Mouse (Mus musculus): ENCODE results near the gene Mgst3. TPM values are rescaled to one million over a fixed set of nuclear protein-coding genes. Genes with fewer than 3 reads are reported as not detected.
A peak's percentile ranks its signal among the peaks of the same experiment; 100 is the strongest.

Mgst3 gene
- polyA plus RNA-seq, 1 experiment from 2014 or later, result 72.0 TPM

GRCm38 (mm10) chr1:167372739-167373138, 20.9 kb downstream of the Mgst3 start:
- H3K9me3 ChIP-seq, result no peaks in the 10 kb centered on the region
- no peak for ATAC-seq (ENCODE audit: low FRiP score, low read depth)
- H3K4me3 ChIP-seq, result no peak overlapping the region
- H3K4me2 ChIP-seq (replicated peaks), result no peak overlapping the region
- H3K4me1 ChIP-seq, result peaks cover 6% of the 10 kb centered on the region
- WGBS, result 92% methylated on average over 7 of the region's 7 CpGs
- H3K9ac ChIP-seq, result no peak overlapping the region
- no peaks in the 10 kb centered on the region; the same call in 1 of the 2 replicates for H3K27me3 ChIP-seq (replicated peaks)
- no peak overlapping the region for H3K27ac ChIP-seq
- peaks cover 5% of the 10 kb centered on the region; the same call in 1 of the 2 replicates for H3K36me3 ChIP-seq

DNA sequence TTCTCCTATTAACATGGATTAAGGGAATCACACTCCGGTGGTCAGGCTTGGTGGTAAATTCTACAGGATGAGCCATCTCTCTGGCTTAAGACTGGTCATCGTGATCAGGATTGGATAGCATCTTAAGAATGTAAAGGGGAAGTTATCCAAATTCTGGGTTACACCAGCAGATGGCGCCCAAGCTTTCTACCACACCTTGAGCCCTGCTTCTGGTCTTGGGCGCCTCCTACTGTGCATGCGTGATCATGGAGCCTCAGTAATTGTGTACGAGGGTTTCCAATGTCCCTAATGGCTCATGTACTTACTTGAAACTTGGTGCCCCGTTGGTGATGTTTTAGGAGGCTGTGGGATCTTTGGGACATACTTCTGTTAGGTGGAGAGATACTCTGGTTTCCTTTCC, 23.7 kb downstream of the Mgst3 start:
- WGBS, result 11% methylated on average over 7 of the region's 7 CpGs

DNA sequence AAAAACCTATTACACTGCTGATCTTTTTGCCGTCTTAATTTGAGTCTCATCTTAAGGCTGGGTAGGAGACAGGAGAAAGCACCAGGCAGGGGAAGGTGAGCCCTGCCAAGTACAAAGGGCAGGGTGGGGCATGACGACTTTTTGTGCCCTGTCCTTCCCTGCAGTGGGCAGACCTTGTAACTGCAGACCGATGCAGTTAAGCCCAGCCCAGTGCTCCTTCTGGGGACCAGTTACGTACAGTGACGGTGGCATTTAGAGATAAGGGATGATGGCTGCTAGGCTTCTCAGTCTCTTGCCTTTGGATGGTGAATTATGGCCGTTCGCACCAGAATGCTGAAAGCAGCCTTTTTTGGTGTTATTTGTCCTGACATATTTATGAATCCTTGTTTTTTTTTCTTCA, 25.1 kb downstream of the Mgst3 start:
- H3K9ac ChIP-seq, result no peak overlapping the region
- no peaks in the 10 kb centered on the region for H3K4me1 ChIP-seq
- H3K9me3 ChIP-seq, result no peaks in the 10 kb centered on the region
- no peaks in the 10 kb centered on the region for H3K27me3 ChIP-seq (replicated peaks)
- no peak overlapping the region for H3K4me3 ChIP-seq
- ATAC-seq (ENCODE audit: low FRiP score, low read depth), result no peak
- no peak overlapping the region for H3K27ac ChIP-seq
- WGBS, result 81% methylated on average over 7 of the region's 7 CpGs
- no peak overlapping the region for H3K4me2 ChIP-seq (replicated peaks)
- peaks cover 17% of the 10 kb centered on the region; the same call in 1 of the 2 replicates for H3K36me3 ChIP-seq

More for the DNA sequence above, 23.7 kb downstream of the Mgst3 start:
- Histone ChIP-seq H3K4me2 (replicated peaks) (no peak overlapping the region), H3K4me1 (peaks cover 6% of the 10 kb centered on the region), H3K36me3 (peaks cover 17% of the 10 kb centered on the region; the same call in 1 of the 2 replicates), H3K27me3 (replicated peaks) (no peaks in the 10 kb centered on the region; the same call in 1 of the 2 replicates), H3K4me3 (no peak overlapping the region), H3K9me3 (no peaks in the 10 kb centered on the region), H3K9ac (no peak overlapping the region), H3K27ac (no peak overlapping the region)
- ATAC-seq (ENCODE audit: low FRiP score, low read depth), result no peak

DNA sequence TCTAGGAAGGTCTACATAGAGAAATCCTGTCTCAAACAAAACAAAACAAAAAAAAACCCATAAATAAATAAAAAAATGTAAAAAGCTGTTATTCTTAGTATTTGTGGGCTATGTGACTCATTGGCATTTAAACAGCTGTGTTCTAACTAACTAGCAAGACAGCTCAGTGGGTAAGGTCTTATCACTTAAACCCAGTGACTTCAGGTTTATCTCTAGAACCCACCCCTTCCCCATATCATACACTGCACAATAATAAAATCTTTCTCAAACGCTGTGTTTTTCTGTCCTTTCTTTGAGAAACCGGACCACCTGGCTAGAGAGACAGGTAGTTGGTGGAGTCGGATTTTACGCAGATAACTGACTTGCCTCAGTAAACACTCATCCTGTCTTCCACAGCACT, 25.6 kb downstream of the Mgst3 start:
- H3K4me3 ChIP-seq, result no peak overlapping the region
- H3K4me1 ChIP-seq, result no peaks in the 10 kb centered on the region
- WGBS, result 92% methylated on average over 4 of the region's 4 CpGs
- no peak overlapping the region for H3K9ac ChIP-seq
- peaks cover 17% of the 10 kb centered on the region; the same call in 1 of the 2 replicates for H3K36me3 ChIP-seq
- ATAC-seq (ENCODE audit: low FRiP score, low read depth), result no peak
- H3K4me2 ChIP-seq (replicated peaks), result no peak overlapping the region
- no peaks in the 10 kb centered on the region for H3K9me3 ChIP-seq
- H3K27ac ChIP-seq, result no peak overlapping the region
- H3K27me3 ChIP-seq (replicated peaks), result no peaks in the 10 kb centered on the region

GRCm38 (mm10) chr1:167366621-167367020, 27.0 kb downstream of the Mgst3 start:
- no peak overlapping the region for H3K4me3 ChIP-seq
- peaks cover 17% of the 10 kb centered on the region; the same call in 1 of the 2 replicates for H3K36me3 ChIP-seq
- H3K4me1 ChIP-seq, result no peaks in the 10 kb centered on the region
- ATAC-seq (ENCODE audit: low FRiP score, low read depth), result no peak
- 90% methylated on average over 6 of the region's 6 CpGs for WGBS
- no peak overlapping the region for H3K4me2 ChIP-seq (replicated peaks)
- no peak overlapping the region for H3K27ac ChIP-seq
- H3K9me3 ChIP-seq, result no peaks in the 10 kb centered on the region
- H3K27me3 ChIP-seq (replicated peaks), result no peaks in the 10 kb centered on the region
- no peak overlapping the region for H3K9ac ChIP-seq

- ATAC-seq (ENCODE audit: low FRiP score, low read depth), result no peak
- no peak overlapping the region for H3K4me3 ChIP-seq
Observed at GRCm38 (mm10) chr1:167365808-167366207, 27.8 kb downstream of the Mgst3 start.

DNA sequence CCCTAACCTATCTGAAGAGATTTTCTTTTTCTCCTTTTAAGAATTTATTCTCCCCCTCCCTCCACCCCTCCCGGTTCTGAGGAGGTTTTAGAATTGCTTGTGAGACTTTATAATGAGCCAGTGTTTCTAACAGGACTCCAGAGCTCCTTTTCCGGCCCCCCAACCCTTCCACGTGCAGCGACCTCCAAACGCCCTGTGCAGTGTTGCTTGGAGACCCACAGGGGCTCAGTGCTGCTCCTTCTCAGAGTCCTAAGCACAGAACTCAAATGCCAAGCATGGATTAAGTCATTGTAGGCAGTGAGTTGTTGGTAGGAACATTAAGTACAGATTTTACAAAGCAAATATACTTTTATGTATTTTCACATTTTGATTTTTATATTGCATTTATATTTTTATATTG, 30.3 kb downstream of the Mgst3 start:
- no peaks in the 10 kb centered on the region for H3K9me3 ChIP-seq
- H3K4me2 ChIP-seq (replicated peaks), result no peak overlapping the region
- H3K4me3 ChIP-seq, result no peak overlapping the region
- H3K4me1 ChIP-seq, result no peaks in the 10 kb centered on the region
- no peak overlapping the region for H3K9ac ChIP-seq
- no peak overlapping the region for H3K27ac ChIP-seq
- no peaks in the 10 kb centered on the region for H3K27me3 ChIP-seq (replicated peaks)
- peaks cover 12% of the 10 kb centered on the region; the same call in 1 of the 2 replicates for H3K36me3 ChIP-seq
- 55% methylated on average over 5 of the region's 5 CpGs for WGBS
- no peak for ATAC-seq (ENCODE audit: low FRiP score, low read depth)

More at GRCm38 (mm10) chr1:167365808-167366207, 27.8 kb downstream of the Mgst3 start:
- Histone ChIP-seq H3K4me2 (replicated peaks) (no peak overlapping the region), H3K36me3 (peaks cover 17% of the 10 kb centered on the region; the same call in 1 of the 2 replicates), H3K27ac (no peak overlapping the region), H3K4me1 (no peaks in the 10 kb centered on the region), H3K27me3 (replicated peaks) (no peaks in the 10 kb centered on the region), H3K9ac (no peak overlapping the region), H3K9me3 (no peaks in the 10 kb centered on the region)
- 88% methylated on average over 7 of the region's 7 CpGs for WGBS

DNA sequence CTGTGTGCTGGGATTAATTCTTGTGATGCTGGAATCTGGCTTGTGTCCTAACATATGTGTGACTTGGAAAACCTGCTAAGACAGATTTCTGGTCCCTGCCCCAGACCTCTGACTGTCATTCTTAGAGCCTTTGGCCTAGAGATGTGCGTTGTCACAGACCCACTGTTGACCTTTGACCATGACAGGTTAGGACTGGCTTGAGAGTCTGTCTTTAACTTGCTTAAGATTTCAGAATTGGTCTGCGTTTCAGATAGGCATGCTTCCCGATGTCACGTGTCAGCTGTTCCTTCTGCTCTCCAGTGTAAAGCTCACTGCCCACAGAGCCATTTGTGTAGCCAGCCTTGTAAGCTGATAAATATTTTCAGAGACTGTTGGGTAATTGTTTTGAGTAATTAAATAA, 30.8 kb downstream of the Mgst3 start:
- Histone ChIP-seq H3K4me1 (no peaks in the 10 kb centered on the region), H3K9ac (no peak overlapping the region), H3K27ac (no peak overlapping the region), H3K4me2 (replicated peaks) (no peak overlapping the region), H3K4me3 (no peak overlapping the region), H3K9me3 (no peaks in the 10 kb centered on the region), H3K36me3 (peaks cover 12% of the 10 kb centered on the region; the same call in 1 of the 2 replicates), H3K27me3 (replicated peaks) (no peaks in the 10 kb centered on the region)
- ATAC-seq (ENCODE audit: low FRiP score, low read depth), result no peak
- 90% methylated on average over 4 of the region's 4 CpGs for WGBS

- H3K27me3 ChIP-seq (replicated peaks), result no peaks in the 10 kb centered on the region
- WGBS, result 43% methylated on average over 4 of the region's 4 CpGs
- no peak overlapping the region for H3K4me3 ChIP-seq
- H3K9ac ChIP-seq, result no peak overlapping the region
- H3K27ac ChIP-seq, result no peak overlapping the region
- ATAC-seq (ENCODE audit: low FRiP score, low read depth), result peak; percentile 44; the same call in 1 of the 2 replicates
- no peaks in the 10 kb centered on the region for H3K9me3 ChIP-seq
- H3K4me2 ChIP-seq (replicated peaks), result no peak overlapping the region
- no peaks in the 10 kb centered on the region for H3K4me1 ChIP-seq
- H3K36me3 ChIP-seq, result peaks cover 15% of the 10 kb centered on the region; the same call in 1 of the 2 replicates
Observed at GRCm38 (mm10) chr1:167360268-167360667, 33.4 kb downstream of the Mgst3 start.

DNA sequence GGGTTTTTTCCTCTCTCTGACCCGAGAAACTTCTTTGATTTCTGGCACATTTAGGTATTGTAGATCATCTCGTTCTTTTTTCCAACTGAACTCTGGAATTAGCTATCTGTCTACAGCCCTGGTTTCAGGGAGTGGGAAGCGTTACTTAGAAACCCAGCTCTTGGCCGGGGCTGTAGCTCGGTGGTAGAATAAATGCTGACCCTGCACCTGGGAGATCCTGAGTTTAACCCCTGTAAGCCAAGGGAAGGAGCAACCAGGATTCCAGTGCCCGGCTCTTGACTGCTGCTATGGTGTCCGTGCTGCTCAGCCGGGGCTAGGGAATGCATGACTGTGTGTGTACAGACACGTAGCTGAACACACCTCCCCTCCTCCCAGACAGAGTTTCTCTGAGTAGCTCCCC, 34.9 kb downstream of the Mgst3 start:
- peaks cover 18% of the 10 kb centered on the region; the same call in 1 of the 2 replicates for H3K36me3 ChIP-seq
- H3K4me2 ChIP-seq (replicated peaks), result no peak overlapping the region
- H3K27me3 ChIP-seq (replicated peaks), result no peaks in the 10 kb centered on the region
- WGBS, result 88% methylated on average over 9 of the region's 9 CpGs
- no peaks in the 10 kb centered on the region for H3K4me1 ChIP-seq
- H3K9me3 ChIP-seq, result no peaks in the 10 kb centered on the region
- no peak overlapping the region for H3K27ac ChIP-seq
- H3K9ac ChIP-seq, result no peak overlapping the region
- no peak overlapping the region for H3K4me3 ChIP-seq
- ATAC-seq (ENCODE audit: low FRiP score, low read depth), result no peak

DNA sequence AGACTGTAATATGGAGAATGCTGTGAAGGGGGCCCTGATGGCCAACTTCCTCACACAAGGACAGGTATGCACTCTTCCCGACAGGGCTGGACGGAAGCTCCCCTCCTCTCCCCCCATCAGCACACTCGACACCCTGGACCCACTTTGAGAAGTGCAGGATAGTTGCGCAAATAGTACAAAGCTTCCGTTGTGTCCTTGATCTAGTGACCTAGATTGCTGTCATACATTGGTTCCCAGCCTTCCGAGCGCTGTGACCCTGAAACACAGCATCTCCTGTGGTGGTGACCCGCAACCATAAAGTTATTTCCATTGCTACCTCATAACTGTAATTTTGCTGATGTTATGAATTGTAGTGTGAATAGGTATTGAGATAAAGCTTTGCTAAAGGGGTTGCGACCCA, 36.3 kb downstream of the Mgst3 start:
- no peaks in the 10 kb centered on the region for H3K4me1 ChIP-seq
- H3K36me3 ChIP-seq, result peaks cover 18% of the 10 kb centered on the region; the same call in 1 of the 2 replicates
- WGBS, result 92% methylated on average over 9 of the region's 9 CpGs
- no peak overlapping the region for H3K4me2 ChIP-seq (replicated peaks)
- H3K27me3 ChIP-seq (replicated peaks), result no peaks in the 10 kb centered on the region
- H3K4me3 ChIP-seq, result no peak overlapping the region
- no peak overlapping the region for H3K27ac ChIP-seq
- no peak overlapping the region for H3K9ac ChIP-seq
- no peak for ATAC-seq (ENCODE audit: low FRiP score, low read depth)
- H3K9me3 ChIP-seq, result no peaks in the 10 kb centered on the region

GRCm38 (mm10) chr1:167352403-167352802, 41.2 kb downstream of the Mgst3 start:
- no peak for ATAC-seq (ENCODE audit: low FRiP score, low read depth)
- Histone ChIP-seq H3K9me3 (no peaks in the 10 kb centered on the region), H3K36me3 (peaks cover 18% of the 10 kb centered on the region; the same call in 1 of the 2 replicates), H3K27me3 (replicated peaks) (no peaks in the 10 kb centered on the region), H3K4me1 (peaks cover 3% of the 10 kb centered on the region; the same call in 1 of the 2 replicates), H3K9ac (no peak overlapping the region), H3K27ac (no peak overlapping the region), H3K4me3 (no peak overlapping the region), H3K4me2 (replicated peaks) (no peak overlapping the region)
- WGBS, result 93% methylated on average over 14 of the region's 14 CpGs
